13 mouse cellular contexts compared by ENCODE assay signal in the genomic region with DNA sequence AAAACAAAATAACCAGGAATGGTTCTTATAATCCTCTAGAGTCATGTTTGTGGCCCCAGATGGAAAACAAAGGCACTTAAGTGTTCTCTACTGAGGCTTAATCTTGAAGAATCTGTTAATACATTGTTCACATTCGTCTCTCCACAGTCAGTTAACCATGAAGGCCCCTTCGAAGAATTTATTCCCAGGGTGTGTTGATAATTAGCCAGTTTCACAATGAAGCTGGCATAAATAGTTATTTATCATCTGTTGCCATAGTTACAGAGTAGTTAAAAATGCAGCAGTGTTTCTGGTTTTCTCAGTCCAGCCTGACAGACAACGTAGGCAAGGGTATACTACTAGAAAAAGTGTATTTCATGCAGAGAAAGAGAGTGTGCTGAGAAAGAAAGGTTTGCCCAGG. TPM values are rescaled to one million over a fixed set of nuclear protein-coding genes. Genes with fewer than 3 reads are reported as not detected.
DNase-seq lines count a peak whose midpoint lies in the region; ATAC-seq and TF ChIP-seq lines count a peak whose summit lies in the region.
"Not testable (repeated sequence)": the region's sequence is repeated elsewhere in the genome, so short reads cannot be mapped to it uniquely, and the experiment has no call there.
"Had no signal": no experiment of that assay in that cellular context is flagged by ENCODE, and none has a peak within 500 bp of the region (broad histone marks: within the 10 kb centered on the region; RNA-seq: fewer than 3 reads in every experiment).

No protein-coding gene starts in this region.

- H3K4me3 ChIP-seq in forebrain, embryonic 15.5 days; hindbrain, embryonic 11.5 days (ENCODE audit: low read depth, low read length); hindbrain, embryonic 16.5 days (ENCODE audit: low read length); kidney, embryonic 16.5 days (ENCODE audit: low read length); neural tube, embryonic 13.5 days: not testable (repeated sequence)

- TF ChIP-seq CTCF in brain, embryonic 14.5 days (IDR thresholded peaks at IDR 0.05; ENCODE audit: borderline replicate concordance, extremely low read depth, insufficient read depth, insufficient read length): not testable (repeated sequence)

- not testable (repeated sequence) for TF ChIP-seq POLR2A in brain, embryonic 14.5 days (IDR thresholded peaks at IDR 0.05; ENCODE audit: borderline replicate concordance, extremely low read depth, insufficient read depth, insufficient read length, poor library complexity, severe bottlenecking)

- H3K27me3 ChIP-seq in forebrain, embryonic 15.5 days; hindbrain, embryonic 11.5 days (ENCODE audit: control insufficient read depth, insufficient read depth, low read length); hindbrain, embryonic 16.5 days (replicated peaks; ENCODE audit: control insufficient read depth, insufficient read depth, low read length); kidney, embryonic 16.5 days (ENCODE audit: insufficient read depth, low read length); neural tube, embryonic 13.5 days: not testable (repeated sequence)

- H3K36me3 ChIP-seq in forebrain, embryonic 15.5 days; hindbrain, embryonic 11.5 days (ENCODE audit: control insufficient read depth, insufficient read depth, low read length); hindbrain, embryonic 16.5 days (ENCODE audit: control insufficient read depth, insufficient read depth, low read length); kidney, embryonic 16.5 days (ENCODE audit: insufficient read depth, low read length); neural tube, embryonic 13.5 days: not testable (repeated sequence)

- not testable (repeated sequence) for H3K27ac ChIP-seq in forebrain, embryonic 15.5 days (replicated peaks); hindbrain, embryonic 11.5 days (ENCODE audit: low read depth, low read length); hindbrain, embryonic 16.5 days (ENCODE audit: low read depth, low read length); kidney, embryonic 16.5 days (ENCODE audit: low read length); neural tube, embryonic 13.5 days (replicated peaks)

- H3K4me1 ChIP-seq in forebrain, embryonic 15.5 days; hindbrain, embryonic 11.5 days (replicated peaks; ENCODE audit: control insufficient read depth, insufficient read depth, low read length); hindbrain, embryonic 16.5 days (ENCODE audit: control insufficient read depth, insufficient read depth, low read depth, low read length); kidney, embryonic 16.5 days (ENCODE audit: insufficient read depth, low read length); neural tube, embryonic 13.5 days (replicated peaks): not testable (repeated sequence)

- H3K9me3 ChIP-seq in forebrain, embryonic 15.5 days; hindbrain, embryonic 11.5 days (ENCODE audit: control insufficient read depth, low read length); hindbrain, embryonic 16.5 days (ENCODE audit: control insufficient read depth, low read length); kidney, embryonic 16.5 days (ENCODE audit: low read length); neural tube, embryonic 13.5 days: not testable (repeated sequence)

- ATAC-seq in forebrain, embryonic 15.5 days (replicated peaks): peak; percentile 68; the same call in 1 of the 2 replicates
- ATAC-seq in hindbrain, embryonic 11.5 days (ENCODE audit: low FRiP score): 0 out of 2 replicates have a peak, but pooled peaks have one; percentile 57
- peak; percentile 42; the same call in 1 of the 2 replicates for ATAC-seq in hindbrain, embryonic 16.5 days
- peak; percentile 78; the same call in 1 of the 2 replicates for ATAC-seq in kidney, embryonic 16.5 days (ENCODE audit: low FRiP score, low TSS enrichment)
- peak; percentile 63 for ATAC-seq in neural tube, embryonic 13.5 days (ENCODE audit: low read depth)

- WGBS in forebrain, embryonic 15.5 days: 14% methylated on average over 3 of the region's 3 CpGs
- WGBS in hindbrain, embryonic 11.5 days: 37% methylated on average over 3 of the region's 3 CpGs
- 9% methylated on average over 3 of the region's 3 CpGs for WGBS in hindbrain, embryonic 16.5 days
- 54% methylated on average over 3 of the region's 3 CpGs for WGBS in kidney, embryonic 16.5 days
- WGBS in neural tube, embryonic 13.5 days: 14% methylated on average over 3 of the region's 3 CpGs

- not testable (repeated sequence) for H3K9ac ChIP-seq in forebrain, embryonic 15.5 days (replicated peaks); hindbrain, embryonic 11.5 days (ENCODE audit: low read depth, low read length); hindbrain, embryonic 16.5 days (ENCODE audit: low read depth, low read length); kidney, embryonic 16.5 days (replicated peaks; ENCODE audit: low read length); neural tube, embryonic 13.5 days

- not testable (repeated sequence) for H3K4me2 ChIP-seq in forebrain, embryonic 15.5 days (replicated peaks); hindbrain, embryonic 11.5 days (replicated peaks; ENCODE audit: low read depth, low read length); hindbrain, embryonic 16.5 days (ENCODE audit: low read length); kidney, embryonic 16.5 days (replicated peaks; ENCODE audit: low read depth, low read length); neural tube, embryonic 13.5 days

- peak; percentile 36 for DNase-seq in brain, embryonic 14.5 days (ENCODE audit: low read depth)
- DNase-seq in hindbrain, embryonic 11.5 days (ENCODE audit: low spot score): not testable (repeated sequence)
- peak; percentile 20 for DNase-seq in mesoderm, embryonic 11.5 days (ENCODE audit: low read depth, low spot score)

RNA-seq across cellular contexts. Expression of a gene that starts 25.0 kb away (rescaled TPM):
- 0.21 and 0.27 TPM in 2 replicates for polyA plus RNA-seq in brain, embryonic 14.5 days (2012; rRNA removed)
- polyA plus RNA-seq in forebrain, embryonic 15.5 days (2015; fragmentation: Nextera tagmentation; extraction: Ambion mirVana): 0.25 and 0.45 TPM in 2 replicates
- not detected in 2 replicates for polyA plus RNA-seq in hindbrain, embryonic 11.5 days (2014; fragmentation: Nextera tagmentation; extraction: Ambion mirVana)
- 0.73 and 0.76 TPM in 2 replicates for polyA plus RNA-seq in hindbrain, embryonic 16.5 days (2015; fragmentation: Nextera tagmentation; extraction: Ambion mirVana)
- not detected in 2 replicates for polyA plus RNA-seq in kidney, embryonic 16.5 days (2015; fragmentation: Nextera tagmentation; extraction: Ambion mirVana)
- polyA plus RNA-seq in neural tube, embryonic 13.5 days (2015; fragmentation: Nextera tagmentation; extraction: Ambion mirVana): 0.47 and 0.53 TPM in 2 replicates
- polyA plus RNA-seq: erythroblast, embryonic 14.5 days; forebrain, embryonic 10.5 days; heart, adult 2 months; heart, embryonic 11.5 days; heart, embryonic 15.5 days; intestine, embryonic 15.5 days had no signal
